Mouse (Mus musculus): ENCODE data around the gene Arhgap31. TPM values are rescaled to one million over a fixed set of nuclear protein-coding genes. Genes with fewer than 3 reads are reported as not detected.

Gene Arhgap31
- polyA plus RNA-seq, 1 experiment from 2014 or later = 5.4 TPM

DNA sequence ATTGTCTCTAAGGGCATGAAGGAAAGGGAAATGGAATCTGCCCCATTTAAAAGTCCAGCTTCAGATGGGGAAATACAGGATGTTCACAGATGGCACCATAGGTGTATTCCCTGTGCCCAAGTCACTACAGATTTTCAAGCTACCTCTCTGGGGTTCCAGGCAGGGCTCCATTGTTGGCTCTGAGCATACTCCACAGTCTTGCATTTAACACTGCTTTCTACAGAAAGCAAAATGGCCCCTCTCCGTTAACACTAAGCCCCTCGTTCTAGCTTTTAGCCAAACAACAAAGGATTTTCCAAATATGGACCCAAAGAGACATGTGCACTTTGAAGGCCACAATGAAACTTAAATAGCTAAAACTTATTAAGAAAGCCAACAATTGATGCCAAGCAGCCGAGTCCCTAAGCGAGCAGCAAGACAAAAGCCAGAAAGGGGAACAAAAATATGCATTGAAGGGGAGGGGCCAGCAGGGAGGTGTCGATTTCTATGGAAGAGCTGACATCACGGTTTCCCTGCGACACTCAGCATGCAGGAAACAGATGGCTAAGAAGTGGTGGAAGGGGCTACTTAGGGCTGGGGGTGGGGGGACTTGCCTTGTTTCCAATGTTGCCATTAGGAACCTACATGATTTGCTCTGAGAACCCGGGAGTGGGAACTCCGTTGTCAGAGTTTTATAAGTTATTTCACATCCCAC lies 11.4 kb downstream of the Arhgap31 start:
- no peaks in the 10 kb centered on the region for H3K36me3 ChIP-seq (ENCODE audit: control insufficient read depth, insufficient read depth, low read length)
- no peak overlapping the region; the same call in 1 of the 2 replicates for H3K27ac ChIP-seq (replicated peaks; ENCODE audit: low read depth, low read length)
- no peaks in the 10 kb centered on the region for H3K27me3 ChIP-seq (ENCODE audit: control insufficient read depth, insufficient read depth, low read length)
- no peaks in the 10 kb centered on the region; the same call in 1 of the 2 replicates for H3K4me1 ChIP-seq (ENCODE audit: control insufficient read depth, insufficient read depth, low read length)
- no peak overlapping the region for H3K9ac ChIP-seq (ENCODE audit: low read length)
- H3K4me2 ChIP-seq (ENCODE audit: low read depth, severe bottlenecking) = no peak overlapping the region
- H3K9me3 ChIP-seq (ENCODE audit: control insufficient read depth, low read length) = no peaks in the 10 kb centered on the region
- DNase-seq (ENCODE audit: low spot score) (peak; percentile 50), ATAC-seq (ENCODE audit: insufficient number of reproducible peaks, low FRiP score, low TSS enrichment, low read depth) (peak; percentile 67; the same call in 1 of the 2 replicates)
- 47% methylated on average over 9 of the region's 9 CpGs for WGBS
- no peak overlapping the region for H3K4me3 ChIP-seq (ENCODE audit: low read depth, low read length)

DNA sequence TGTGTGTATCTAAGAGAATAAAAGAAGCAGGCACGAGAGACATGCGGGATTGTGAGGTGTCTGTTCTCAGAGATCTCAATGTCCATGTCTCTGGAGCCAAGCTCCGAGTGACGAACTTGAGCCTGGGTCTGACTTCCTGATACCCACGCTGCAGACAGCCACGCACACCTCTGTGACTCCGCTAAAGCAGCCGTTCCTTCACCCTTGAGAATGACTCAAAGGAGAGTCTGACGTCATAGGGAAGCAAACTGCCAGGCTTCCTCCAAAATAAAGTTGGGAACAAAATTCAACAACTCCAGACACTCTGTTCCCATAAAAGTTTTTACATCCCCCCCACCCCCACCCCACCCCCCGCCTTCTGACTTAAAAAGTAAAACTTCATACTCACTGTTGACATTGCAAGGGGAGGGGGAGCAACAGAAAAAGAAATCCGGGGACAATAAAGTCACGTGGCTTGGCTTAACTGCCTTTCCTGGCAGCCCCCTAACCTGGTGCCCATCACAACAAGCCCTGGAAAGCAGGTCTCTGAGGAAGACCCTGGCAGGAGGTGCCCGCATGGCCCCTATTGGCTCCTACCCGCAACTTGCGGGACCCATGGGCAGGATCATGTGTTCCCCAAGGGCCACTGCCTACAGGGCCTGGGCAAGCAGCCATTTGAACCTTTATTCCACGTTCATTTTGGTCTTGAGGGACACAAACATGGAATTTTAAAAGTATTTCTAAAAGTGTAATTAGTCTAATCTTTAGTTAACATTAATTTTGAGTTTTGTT lies 12.5 kb downstream of the Arhgap31 start:
- no peak overlapping the region for H3K4me2 ChIP-seq (ENCODE audit: low read depth, severe bottlenecking)
- DNase-seq (ENCODE audit: low spot score) = no peak
- no peaks in the 10 kb centered on the region for H3K9me3 ChIP-seq (ENCODE audit: control insufficient read depth, low read length)
- H3K9ac ChIP-seq (ENCODE audit: low read length) = no peak overlapping the region
- no peaks in the 10 kb centered on the region for H3K36me3 ChIP-seq (ENCODE audit: control insufficient read depth, insufficient read depth, low read length)
- no peak for ATAC-seq (ENCODE audit: insufficient number of reproducible peaks, low FRiP score, low TSS enrichment, low read depth)
- H3K27me3 ChIP-seq (ENCODE audit: control insufficient read depth, insufficient read depth, low read length) = no peaks in the 10 kb centered on the region
- H3K4me1 ChIP-seq (ENCODE audit: control insufficient read depth, insufficient read depth, low read length) = no peaks in the 10 kb centered on the region; the same call in 1 of the 2 replicates
- no peak overlapping the region for H3K4me3 ChIP-seq (ENCODE audit: low read depth, low read length)
- WGBS = 85% methylated on average over 16 of the region's 16 CpGs
- no peak overlapping the region for H3K27ac ChIP-seq (replicated peaks; ENCODE audit: low read depth, low read length)

- WGBS = 88% methylated on average over 5 of the region's 5 CpGs
- Histone ChIP-seq H3K36me3 (ENCODE audit: control insufficient read depth, insufficient read depth, low read length) (no peaks in the 10 kb centered on the region), H3K27ac (replicated peaks; ENCODE audit: low read depth, low read length) (no peak overlapping the region), H3K9me3 (ENCODE audit: control insufficient read depth, low read length) (no peaks in the 10 kb centered on the region), H3K27me3 (ENCODE audit: control insufficient read depth, insufficient read depth, low read length) (no peaks in the 10 kb centered on the region), H3K4me3 (ENCODE audit: low read depth, low read length) (no peak overlapping the region), H3K4me1 (ENCODE audit: control insufficient read depth, insufficient read depth, low read length) (no peaks in the 10 kb centered on the region; the same call in 1 of the 2 replicates), H3K9ac (ENCODE audit: low read length) (no peak overlapping the region), H3K4me2 (ENCODE audit: low read depth, severe bottlenecking) (no peak overlapping the region)
- DNase-seq (ENCODE audit: low spot score) (no peak), ATAC-seq (ENCODE audit: insufficient number of reproducible peaks, low FRiP score, low TSS enrichment, low read depth) (no peak)
Observed at GRCm38 (mm10) chr16:38697611-38698010, 15.5 kb downstream of the Arhgap31 start.

DNA sequence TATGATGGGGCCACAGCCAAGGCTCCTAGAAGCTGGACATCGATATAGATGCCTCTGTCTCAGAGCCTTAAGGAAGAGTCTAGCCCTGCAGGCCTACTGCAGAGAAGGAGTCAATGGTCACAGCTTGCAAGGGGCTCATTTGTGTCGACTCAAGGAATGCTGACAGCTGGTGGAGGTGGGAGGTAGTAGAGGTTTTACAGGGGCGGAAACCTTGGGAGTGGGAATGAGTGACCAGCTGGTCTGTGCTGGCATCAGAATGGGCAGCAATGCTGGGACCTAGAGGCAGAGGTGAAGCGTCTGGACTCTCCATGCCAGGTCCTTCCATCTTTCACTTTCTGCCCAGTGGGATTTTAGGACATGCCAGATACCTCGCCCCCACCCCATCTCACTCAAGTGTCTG lies 17.5 kb downstream of the Arhgap31 start:
- ATAC-seq (ENCODE audit: insufficient number of reproducible peaks, low FRiP score, low TSS enrichment, low read depth) (no peak), DNase-seq (ENCODE audit: low spot score) (no peak)
- H3K27ac ChIP-seq (replicated peaks; ENCODE audit: low read depth, low read length) = no peak overlapping the region
- H3K4me1 ChIP-seq (ENCODE audit: control insufficient read depth, insufficient read depth, low read length) = no peaks in the 10 kb centered on the region
- no peaks in the 10 kb centered on the region for H3K36me3 ChIP-seq (ENCODE audit: control insufficient read depth, insufficient read depth, low read length)
- no peaks in the 10 kb centered on the region for H3K27me3 ChIP-seq (ENCODE audit: control insufficient read depth, insufficient read depth, low read length)
- H3K9ac ChIP-seq (ENCODE audit: low read length) = no peak overlapping the region
- no peak overlapping the region for H3K4me2 ChIP-seq (ENCODE audit: low read depth, severe bottlenecking)
- H3K4me3 ChIP-seq (ENCODE audit: low read depth, low read length) = no peak overlapping the region
- no peaks in the 10 kb centered on the region for H3K9me3 ChIP-seq (ENCODE audit: control insufficient read depth, low read length)
- WGBS = 83% methylated on average over 5 of the region's 5 CpGs

GRCm38 (mm10) chr16:38694906-38695540 lies 18.1 kb downstream of the Arhgap31 start:
- ATAC-seq (ENCODE audit: insufficient number of reproducible peaks, low FRiP score, low TSS enrichment, low read depth) = no peak
- H3K27me3 ChIP-seq (ENCODE audit: control insufficient read depth, insufficient read depth, low read length) = no peaks in the 10 kb centered on the region
- no peak overlapping the region for H3K4me3 ChIP-seq (ENCODE audit: low read depth, low read length)
- no peak for DNase-seq (ENCODE audit: low spot score)
- H3K4me1 ChIP-seq (ENCODE audit: control insufficient read depth, insufficient read depth, low read length) = no peaks in the 10 kb centered on the region
- H3K9me3 ChIP-seq (ENCODE audit: control insufficient read depth, low read length) = no peaks in the 10 kb centered on the region
- H3K9ac ChIP-seq (ENCODE audit: low read length) = no peak overlapping the region
- no peak overlapping the region for H3K4me2 ChIP-seq (ENCODE audit: low read depth, severe bottlenecking)
- WGBS = 96% methylated on average over 6 of the region's 6 CpGs
- no peaks in the 10 kb centered on the region for H3K36me3 ChIP-seq (ENCODE audit: control insufficient read depth, insufficient read depth, low read length)
- H3K27ac ChIP-seq (replicated peaks; ENCODE audit: low read depth, low read length) = no peak overlapping the region

DNA sequence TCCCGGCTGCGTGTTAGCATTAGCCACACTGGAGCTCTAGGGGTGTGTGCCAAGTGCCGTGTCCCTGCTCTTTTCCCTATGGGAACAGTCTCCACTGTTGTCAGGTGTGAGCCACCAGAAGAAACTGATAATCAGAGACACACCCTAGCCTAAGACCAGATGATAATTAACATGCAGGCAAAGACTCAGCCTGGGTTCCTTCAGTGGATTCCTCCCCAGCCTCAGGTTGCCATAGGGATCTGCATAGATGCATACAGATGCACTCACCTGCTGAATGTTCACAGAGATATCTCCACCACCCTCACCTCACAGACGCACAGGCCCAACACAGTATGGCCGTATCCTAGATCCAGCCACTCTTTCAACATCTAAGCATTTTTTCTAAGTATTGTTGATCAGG lies 22.6 kb downstream of the Arhgap31 start:
- ATAC-seq (ENCODE audit: insufficient number of reproducible peaks, low FRiP score, low TSS enrichment, low read depth) (no peak), DNase-seq (ENCODE audit: low spot score) (no peak)
- Histone ChIP-seq H3K4me3 (ENCODE audit: low read depth, low read length) (no peak overlapping the region), H3K36me3 (ENCODE audit: control insufficient read depth, insufficient read depth, low read length) (no peaks in the 10 kb centered on the region), H3K9me3 (ENCODE audit: control insufficient read depth, low read length) (no peaks in the 10 kb centered on the region), H3K4me1 (ENCODE audit: control insufficient read depth, insufficient read depth, low read length) (no peaks in the 10 kb centered on the region), H3K4me2 (ENCODE audit: low read depth, severe bottlenecking) (no peak overlapping the region), H3K27me3 (ENCODE audit: control insufficient read depth, insufficient read depth, low read length) (no peaks in the 10 kb centered on the region), H3K9ac (ENCODE audit: low read length) (no peak overlapping the region), H3K27ac (replicated peaks; ENCODE audit: low read depth, low read length) (no peak overlapping the region)
- WGBS = 86% methylated on average over 5 of the region's 5 CpGs

DNA sequence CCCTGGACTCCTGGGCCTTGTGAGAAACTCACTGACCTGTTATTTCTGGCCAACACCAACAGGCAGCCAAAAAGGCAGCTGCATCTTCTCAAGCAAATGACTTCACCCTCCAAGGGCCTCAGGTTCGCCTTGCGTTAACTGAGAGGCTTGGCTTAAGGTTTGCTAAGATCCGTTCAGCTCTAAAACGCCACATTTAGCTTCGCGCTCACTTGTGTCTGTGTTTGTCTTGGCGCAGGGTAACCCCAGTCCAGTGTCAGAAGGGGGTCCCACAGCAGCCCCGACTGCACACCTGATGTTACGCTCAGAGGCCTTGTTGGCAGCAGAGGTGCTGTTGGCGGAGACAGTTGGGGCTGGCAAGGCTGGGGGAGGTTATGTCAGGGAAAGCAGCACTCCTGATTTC lies 23.3 kb downstream of the Arhgap31 start:
- whole genome bisulfite sequencing = 90% methylated on average over 10 of the region's 10 CpGs
- DNase-seq (ENCODE audit: low spot score) = no peak
- no peak for ATAC-seq (ENCODE audit: insufficient number of reproducible peaks, low FRiP score, low TSS enrichment, low read depth)
- Histone ChIP-seq H3K9me3 (ENCODE audit: control insufficient read depth, low read length) (no peaks in the 10 kb centered on the region), H3K27ac (replicated peaks; ENCODE audit: low read depth, low read length) (no peak overlapping the region), H3K27me3 (ENCODE audit: control insufficient read depth, insufficient read depth, low read length) (no peaks in the 10 kb centered on the region), H3K4me3 (ENCODE audit: low read depth, low read length) (no peak overlapping the region), H3K9ac (ENCODE audit: low read length) (no peak overlapping the region), H3K4me2 (ENCODE audit: low read depth, severe bottlenecking) (no peak overlapping the region), H3K4me1 (ENCODE audit: control insufficient read depth, insufficient read depth, low read length) (no peaks in the 10 kb centered on the region), H3K36me3 (ENCODE audit: control insufficient read depth, insufficient read depth, low read length) (no peaks in the 10 kb centered on the region)

DNA sequence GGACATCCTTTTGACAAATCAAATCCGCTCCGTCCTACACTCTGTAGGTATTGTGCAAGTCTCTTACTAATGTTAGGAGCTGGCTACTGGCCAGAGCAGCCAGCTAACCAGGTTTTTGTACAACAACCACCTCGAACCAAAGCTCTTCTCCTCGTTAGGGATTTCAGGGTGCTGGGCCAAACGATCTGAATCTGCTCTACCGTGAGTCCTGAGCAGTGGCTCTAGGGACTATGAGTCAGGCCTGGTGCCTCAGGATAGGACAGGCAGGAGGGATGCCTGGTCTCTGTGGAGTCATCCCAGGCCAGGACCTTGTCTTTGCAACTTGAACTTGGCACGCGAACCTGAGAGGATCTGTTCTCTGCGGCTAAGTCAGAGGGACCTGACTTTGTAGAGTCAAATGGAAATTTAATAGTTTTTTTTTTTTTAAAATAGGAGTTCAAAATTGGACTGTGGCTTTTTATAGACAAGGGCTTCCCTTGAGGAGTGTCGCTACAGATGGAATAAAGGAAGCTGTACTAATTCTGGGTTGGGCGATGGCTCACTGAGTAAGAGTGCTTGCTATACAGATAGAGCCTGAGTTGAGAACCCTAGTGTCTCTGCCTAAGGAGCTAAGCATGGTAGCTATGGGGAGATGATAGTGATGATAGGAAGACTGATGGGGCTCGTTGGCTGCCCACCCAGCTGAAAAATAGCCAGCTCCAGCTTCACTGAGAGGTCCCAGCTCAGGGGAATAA lies 24.4 kb downstream of the Arhgap31 start:
- no peaks in the 10 kb centered on the region for H3K9me3 ChIP-seq (ENCODE audit: control insufficient read depth, low read length)
- DNase-seq (ENCODE audit: low spot score) (no peak), ATAC-seq (ENCODE audit: insufficient number of reproducible peaks, low FRiP score, low TSS enrichment, low read depth) (no peak)
- WGBS = 83% methylated on average over 12 of the region's 12 CpGs
- no peaks in the 10 kb centered on the region for H3K4me1 ChIP-seq (ENCODE audit: control insufficient read depth, insufficient read depth, low read length)
- no peaks in the 10 kb centered on the region for H3K27me3 ChIP-seq (ENCODE audit: control insufficient read depth, insufficient read depth, low read length)
- no peak overlapping the region for H3K27ac ChIP-seq (replicated peaks; ENCODE audit: low read depth, low read length)
- no peak overlapping the region for H3K4me3 ChIP-seq (ENCODE audit: low read depth, low read length)
- H3K4me2 ChIP-seq (ENCODE audit: low read depth, severe bottlenecking) = no peak overlapping the region
- H3K36me3 ChIP-seq (ENCODE audit: control insufficient read depth, insufficient read depth, low read length) = no peaks in the 10 kb centered on the region
- H3K9ac ChIP-seq (ENCODE audit: low read length) = no peak overlapping the region

All from limb, embryonic 11.5 days (tissue).